Mouse (Mus musculus) heart, postnatal 0 days (tissue): Measurements from ENCODE around the gene Gm14597.
"Not testable (repeated sequence)": the region's sequence is repeated elsewhere in the genome, so short reads cannot be mapped to it uniquely, and the experiment has no call there.

Source experiments
- CTCF ChIP-seq: IDR thresholded peaks from 2 replicates; pipeline ENCODE4 v1.5.1; 2016; ENCODE audit warnings: antibody characterized with exemption, control low read depth, low read depth
- EP300 ChIP-seq: IDR thresholded peaks from 2 replicates; pipeline ENCODE4 v1.6.1; 2016; ENCODE audit warnings: antibody characterized with exemption, low read depth

DNA sequence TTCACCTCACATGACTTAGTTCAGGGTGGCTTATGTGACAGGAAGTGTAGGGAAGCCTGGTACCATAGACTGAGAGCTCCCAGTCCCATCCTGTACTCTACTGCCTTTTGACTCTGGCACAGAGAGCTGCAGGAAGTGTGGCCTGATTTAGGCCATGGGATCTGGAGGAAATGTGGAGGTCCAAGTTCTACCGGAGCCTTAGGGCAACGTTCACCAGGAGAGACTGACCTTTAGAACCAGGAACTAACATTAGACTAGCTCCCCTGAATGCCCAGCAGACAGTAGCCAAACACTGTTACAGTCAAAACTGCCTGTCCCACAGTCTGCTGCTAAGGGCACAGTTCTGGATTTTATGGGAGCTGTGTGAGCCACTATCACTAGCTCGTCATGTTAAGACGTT, 27.4 kb downstream of the Gm14597 start:
- not testable (repeated sequence) for TF ChIP-seq EP300, CTCF
